Mouse (Mus musculus) liver, embryonic 14.5 days (tissue): ENCODE results near the gene Zbtb42. TPM values are rescaled to one million over a fixed set of nuclear protein-coding genes. Genes with fewer than 3 reads are reported as not detected.

Source experiments
- ATAC-seq: fragments of 200-750 bp; cut with Nextera tagmentation; 2 replicates; pipeline ENCODE4 v1.8.0; 2017; ENCODE audit warnings: moderate number of reproducible peaks, mild to moderate bottlenecking, moderate library complexity; ENCODE audit not compliant: insufficient read depth
- DNase-seq, 3 experiments: peaks; one replicate each; pipeline ENCODE4 v3.0.0-alpha.2; 2012 to 2013; ENCODE audit warnings: low read depth in 3 of 3, low spot score in 3 of 3
- H3K27ac ChIP-seq: fragments of 300-500 bp; sonication (generic); 2 replicates; pipeline ENCODE4 v1.5.1; 2014; ENCODE audit warnings: moderate library complexity, mild to moderate bottlenecking, control low read depth, inconsistent platforms
- H3K27me3 ChIP-seq: fragments of 300-500 bp; sonication (generic); 2 replicates; pipeline ENCODE4 v1.6.1; 2014; ENCODE audit warnings: mild to moderate bottlenecking, low read length, moderate library complexity; ENCODE audit not compliant: control insufficient read depth, insufficient read depth
- H3K36me3 ChIP-seq: fragments of 300-500 bp; sonication (generic); replicated peaks from 2 replicates; pipeline ENCODE4 v1.6.1; 2014; ENCODE audit warnings: low read depth; ENCODE audit not compliant: control insufficient read depth, insufficient read depth
- H3K4me1 ChIP-seq, 2 experiments: fragments of 200-500 bp in 1 of 2; fragments of 300-500 bp in 1 of 2; sonication (generic) in 1 of 2; replicated peaks; 2 replicates each; pipeline ENCODE4 v1.6.1; 2012 to 2014; ENCODE audit warnings: antibody characterized with exemption in 1 of 2, inconsistent platforms in 1 of 2, low read length in 1 of 2; ENCODE audit not compliant: control insufficient read depth in 2 of 2, insufficient read depth in 2 of 2
- H3K4me2 ChIP-seq: fragments of 300-500 bp; sonication (generic); 2 replicates; pipeline ENCODE4 v1.6.1; 2014; ENCODE audit warnings: low read depth, mild to moderate bottlenecking, control low read depth, moderate library complexity
- H3K4me3 ChIP-seq, 2 experiments: fragments of 200-500 bp in 1 of 2; fragments of 300-500 bp in 1 of 2; sonication (generic) in 1 of 2; 2 replicates each; pipeline ENCODE4 v1.5.1; 2012 to 2014; ENCODE audit warnings: low read depth in 2 of 2, low read length in 2 of 2, mild to moderate bottlenecking in 2 of 2, control low read depth in 1 of 2, inconsistent platforms in 1 of 2, moderate library complexity in 1 of 2; ENCODE audit not compliant: insufficient read depth in 1 of 2
- H3K9ac ChIP-seq: fragments of 300-500 bp; sonication (generic); replicated peaks from 2 replicates; pipeline ENCODE4 v1.6.1; 2014; ENCODE audit warnings: mild to moderate bottlenecking, control low read depth, moderate library complexity
- H3K9me3 ChIP-seq: fragments of 300-500 bp; sonication (generic); 2 replicates; pipeline ENCODE4 v1.6.1; 2016; ENCODE audit warnings: low read length, mixed read lengths; ENCODE audit not compliant: control insufficient read depth
- CTCF ChIP-seq: IDR thresholded peaks from 2 replicates; pipeline ENCODE4 v1.5.1; 2016; ENCODE audit warnings: antibody characterized with exemption, low read depth, control low read depth
- EP300 ChIP-seq: IDR thresholded peaks from 2 replicates; pipeline ENCODE4 v1.6.1; 2016; ENCODE audit warnings: antibody characterized with exemption, low read depth
- WGBS: fragments of 180-500 bp; shearing (Covaris S2); extraction: QIAGEN DNeasy Blood & Tissue Kit; methylation state at CpG from one replicate; pipeline ENCODE4 v1.1.7; 2014; ENCODE audit not compliant: insufficient replicate concordance; 5-methylcytosine and 5-hydroxymethylcytosine counted together
- polyA plus RNA-seq, 2 experiments: library from polyadenylated mRNA; depleted of rRNA in 1 of 2; stranded (reverse) in 1 of 2; unstranded in 1 of 2; fragments of >200 nt; fragmentation: Nextera tagmentation in 1 of 2; extraction: Ambion mirVana in 1 of 2; gene quantifications; 2 replicates each; pipeline versions ENCODE4 v1.2.1 to v1.2.3; 2012 to 2014

The Zbtb42 gene
- polyA plus RNA-seq (2012; rRNA removed) (0.69 and 0.74 TPM in 2 replicates), polyA plus RNA-seq (2014; fragmentation: Nextera tagmentation; extraction: Ambion mirVana) (0.64 and 1.1 TPM in 2 replicates)

DNA sequence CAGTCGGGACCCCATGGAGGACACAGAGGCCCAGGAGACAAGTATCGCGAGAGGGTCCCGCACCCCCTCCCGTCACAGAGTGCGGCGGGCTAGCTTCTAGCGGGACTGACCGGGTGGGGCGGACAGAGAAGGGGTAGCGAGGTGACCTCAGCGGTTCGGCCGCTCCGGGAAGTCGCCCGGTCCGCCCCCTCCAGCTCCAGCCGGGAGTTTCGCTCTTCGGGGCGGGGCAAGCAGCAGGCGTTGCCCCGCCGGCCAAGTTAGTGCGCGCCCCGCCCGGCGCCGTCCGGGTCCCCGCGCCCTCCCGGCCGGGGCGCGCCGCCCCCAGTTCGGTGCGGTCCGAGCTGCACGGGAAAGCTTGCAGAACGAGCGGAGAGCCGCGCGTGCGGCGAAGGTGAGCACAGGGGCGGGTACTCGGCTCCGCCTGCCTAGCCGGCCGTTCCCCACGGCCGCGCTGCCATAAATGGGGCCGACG, at the start of gene Zbtb42:
Zbtb42 (plus strand) TSS at position 274 of the 472 bp plus-strand sequence.
- H3K4me1 ChIP-seq: peaks cover 8 to 10% of the 10 kb centered on the region in 2 experiments
- H3K4me2 ChIP-seq: peak within 1 kb of the TSS; percentile 62
- TF ChIP-seq CTCF (no peak), EP300 (no peak)
- H3K27ac ChIP-seq: no peak within 1 kb of the TSS
- no peaks in the 10 kb centered on the region for H3K9me3 ChIP-seq
- DNase-seq: no peak
- H3K4me3 ChIP-seq: peak within 1 kb of the TSS; percentile 52 to 61
- ATAC-seq: no peak
- H3K27me3 ChIP-seq: peaks cover 46% of the 10 kb centered on the region
- H3K36me3 ChIP-seq: no peaks in the 10 kb centered on the region
- WGBS: 0% methylated on average over 58 of the region's 60 CpGs
- no peak within 1 kb of the TSS for H3K9ac ChIP-seq

DNA sequence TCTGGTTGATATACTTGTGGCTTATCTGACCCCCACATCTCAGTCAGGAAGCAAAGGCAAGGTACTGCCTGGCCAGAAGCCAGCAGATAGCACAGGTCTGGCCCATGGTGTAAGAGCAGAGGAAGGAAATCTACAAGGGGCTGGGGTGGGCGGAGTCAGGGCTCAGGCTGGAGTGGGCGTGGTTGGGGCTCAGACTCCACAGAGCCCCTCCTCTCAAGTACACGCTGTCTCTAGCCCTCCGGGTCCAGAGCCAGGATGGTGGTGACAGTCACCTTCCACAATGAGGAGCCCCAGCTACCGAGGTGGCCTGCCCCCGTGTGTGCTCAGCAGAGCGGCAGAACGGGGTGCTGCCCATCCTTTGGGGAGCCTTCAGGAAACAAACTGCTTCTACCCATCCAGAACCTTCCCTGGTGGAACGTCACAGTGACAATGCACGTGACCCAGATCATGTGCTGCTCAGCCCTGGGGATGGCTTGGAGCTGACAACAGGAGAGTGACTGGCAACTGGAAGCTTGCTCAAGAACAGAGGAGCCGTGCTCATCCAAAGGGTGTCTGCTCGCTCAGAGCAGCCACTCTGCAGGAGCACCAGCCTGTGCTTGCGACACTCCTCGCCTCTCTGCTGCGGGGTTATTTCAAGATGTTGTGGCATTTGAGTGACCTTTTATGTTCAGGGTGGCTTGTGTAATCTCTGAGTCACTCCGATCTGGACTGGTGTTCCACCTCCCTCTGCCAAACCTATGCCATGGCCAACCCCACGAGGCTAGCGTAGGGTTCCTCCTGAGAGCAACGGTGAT, 49.5 kb upstream of the Zbtb42 start:
- Histone ChIP-seq H3K27ac (no peak overlapping the region), H3K27me3 (no peaks in the 10 kb centered on the region), H3K9ac (no peak overlapping the region), H3K4me1 (peaks cover 5 to 25% of the 10 kb centered on the region in 2 experiments; a peak in 3 of 4 replicates), H3K4me2 (peak overlapping the region; percentile 46), H3K36me3 (no peaks in the 10 kb centered on the region), H3K9me3 (no peaks in the 10 kb centered on the region), H3K4me3 (peak overlapping the region in 1 of 2 experiments; percentile 17; a peak in 1 of 4 replicates)
- 10% methylated on average over 19 of the region's 19 CpGs for WGBS
- peak; percentile 67 for ATAC-seq
- peak in 1 of 3 experiments; percentile 50 for DNase-seq
- TF ChIP-seq CTCF (no peak), EP300 (no peak)

DNA sequence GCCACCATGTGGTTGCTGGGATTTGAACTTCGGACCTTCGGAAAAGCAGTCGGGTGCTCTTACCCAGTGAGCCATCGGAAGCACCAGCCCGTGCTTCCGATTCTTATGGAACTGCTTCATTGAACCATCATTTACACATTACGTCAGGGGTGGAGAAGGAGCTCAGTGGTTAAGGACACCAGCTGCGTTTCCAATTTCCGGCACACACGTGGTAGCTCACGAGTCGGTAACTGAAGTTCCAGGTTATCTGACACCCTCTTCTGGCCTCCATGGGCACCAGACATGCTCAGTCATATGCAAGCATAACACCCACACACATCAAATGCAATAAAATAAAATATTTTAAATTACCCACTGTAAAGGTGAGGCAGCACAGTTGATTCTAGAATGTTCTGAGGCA, 48.6 kb upstream of the Zbtb42 start:
- Histone ChIP-seq H3K9ac (no peak overlapping the region), H3K27me3 (no peaks in the 10 kb centered on the region), H3K9me3 (no peaks in the 10 kb centered on the region), H3K4me1 (peaks cover 5 to 25% of the 10 kb centered on the region in 2 experiments; a peak in 3 of 4 replicates), H3K4me3 (no peak overlapping the region), H3K27ac (no peak overlapping the region), H3K36me3 (no peaks in the 10 kb centered on the region), H3K4me2 (no peak overlapping the region)
- TF ChIP-seq CTCF: no peak
- TF ChIP-seq EP300: no peak
- 79% methylated on average over 12 of the region's 12 CpGs for WGBS
- ATAC-seq (no peak), DNase-seq (no peak)

DNA sequence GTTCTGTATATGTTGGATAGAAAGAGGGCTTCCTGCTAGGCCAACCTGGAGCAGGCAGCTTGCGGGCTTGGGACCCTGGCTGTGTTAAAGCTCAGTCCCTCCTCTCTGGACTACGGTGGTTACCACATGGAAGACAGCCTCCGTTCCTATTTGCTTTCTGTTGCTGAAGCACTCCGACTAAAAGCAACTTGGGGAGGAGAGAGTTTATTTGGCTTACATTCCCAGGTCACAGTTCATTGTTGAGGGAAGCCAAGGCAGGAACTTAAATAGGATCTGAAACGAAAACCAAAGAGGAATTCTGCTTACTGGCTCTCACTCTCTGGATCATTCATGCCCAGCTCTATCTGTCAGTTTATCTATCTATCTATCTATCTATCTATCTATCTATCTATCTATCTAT, 47.8 kb upstream of the Zbtb42 start:
- Histone ChIP-seq H3K4me1 (peaks cover 5 to 25% of the 10 kb centered on the region in 2 experiments; a peak in 3 of 4 replicates), H3K4me3 (no peak overlapping the region), H3K9ac (no peak overlapping the region), H3K9me3 (no peaks in the 10 kb centered on the region), H3K27ac (no peak overlapping the region), H3K27me3 (no peaks in the 10 kb centered on the region), H3K4me2 (no peak overlapping the region), H3K36me3 (no peaks in the 10 kb centered on the region)
- DNase-seq (no peak), ATAC-seq (no peak)
- 73% methylated on average over 5 of the region's 5 CpGs for WGBS
- TF ChIP-seq EP300 (no peak), CTCF (no peak)

DNA sequence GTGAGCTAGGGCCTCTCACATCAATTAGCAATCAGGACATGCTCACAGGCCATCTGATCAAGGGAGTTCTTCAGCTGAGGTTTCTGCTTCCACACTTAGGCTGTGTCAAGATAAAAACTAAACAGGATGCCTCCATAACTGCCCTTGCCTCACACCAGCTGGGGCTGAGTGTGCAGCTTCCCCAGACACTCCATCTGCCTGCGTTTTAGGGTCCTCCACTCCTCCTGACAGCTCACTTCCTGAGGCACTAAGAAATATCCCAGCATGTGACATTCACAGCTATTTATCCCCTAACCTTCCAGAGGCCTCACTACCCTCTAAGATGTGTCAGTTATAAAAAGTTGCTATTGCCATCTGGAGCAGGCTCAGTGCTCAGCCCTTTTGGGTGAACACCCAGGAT, 47.2 kb upstream of the Zbtb42 start:
- no peaks in the 10 kb centered on the region for H3K9me3 ChIP-seq
- no peak overlapping the region for H3K9ac ChIP-seq
- ATAC-seq (no peak), DNase-seq (no peak)
- H3K27ac ChIP-seq: no peak overlapping the region
- no peak for TF ChIP-seq CTCF
- TF ChIP-seq EP300: no peak
- H3K4me2 ChIP-seq: no peak overlapping the region
- H3K4me3 ChIP-seq: no peak overlapping the region
- no peaks in the 10 kb centered on the region for H3K36me3 ChIP-seq
- peaks cover 5 to 25% of the 10 kb centered on the region in 2 experiments; a peak in 3 of 4 replicates for H3K4me1 ChIP-seq
- 17% methylated on average over 1 of the region's 1 CpGs for WGBS
- H3K27me3 ChIP-seq: no peaks in the 10 kb centered on the region
